Mouse (Mus musculus) heart, adult 9 months (tissue): Measurements from ENCODE around the gene Nudcd2.
"Not testable (repeated sequence)": the region's sequence is repeated elsewhere in the genome, so short reads cannot be mapped to it uniquely, and the experiment has no call there.

ENCODE experiments used
- DNase-seq, 2 experiments: peaks; one replicate each; pipeline ENCODE4 v3.0.0; 2022; ENCODE audit warnings: low spot score in 2 of 2

Nudcd2 gene

GRCm38 (mm10) chr11:40733339-40734174, at the start of gene Nudcd2, which contains the start of gene Hmmr:
Gene Nudcd2 (plus strand): TSS chr11:40733667.
Gene Hmmr (minus strand): TSS chr11:40733422.
- peak; percentile 96 to 98 for DNase-seq

DNA sequence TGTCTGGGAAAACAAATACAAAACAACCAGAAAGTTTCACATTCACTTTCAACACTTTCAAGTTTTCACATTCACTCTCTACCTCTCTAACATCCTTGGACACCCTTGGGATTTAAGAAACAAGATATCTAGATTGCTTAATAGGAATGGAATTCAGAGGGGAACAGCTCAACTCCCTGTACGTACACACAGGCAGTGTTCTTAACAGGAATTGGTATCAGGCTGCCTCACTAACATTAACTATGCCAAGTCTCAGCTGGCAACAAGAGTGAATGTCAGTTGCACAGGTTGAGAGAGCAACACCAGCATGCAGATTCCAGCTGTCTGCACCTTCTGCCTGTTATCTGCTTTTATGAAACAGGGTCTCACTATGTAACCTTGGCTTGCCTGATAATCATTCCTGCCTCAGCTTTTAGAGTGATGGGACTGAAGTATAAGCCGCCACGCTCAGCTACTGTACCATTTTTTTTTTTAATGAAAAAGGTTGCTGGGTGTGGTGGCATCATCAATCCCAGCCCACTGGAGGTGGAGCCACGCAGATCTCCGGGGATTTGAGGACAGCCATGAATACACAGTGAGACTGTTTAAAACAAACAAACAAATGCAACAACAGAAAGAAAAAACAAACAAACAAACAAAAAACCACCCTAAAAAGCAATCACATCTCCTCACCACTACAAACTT, 42.9 kb upstream of the Nudcd2 start:
- DNase-seq: peak in 1 of 2 experiments; percentile 28

GRCm38 (mm10) chr11:40692101-40692509, 41.4 kb upstream of the Nudcd2 start:
- DNase-seq: no peak

DNA sequence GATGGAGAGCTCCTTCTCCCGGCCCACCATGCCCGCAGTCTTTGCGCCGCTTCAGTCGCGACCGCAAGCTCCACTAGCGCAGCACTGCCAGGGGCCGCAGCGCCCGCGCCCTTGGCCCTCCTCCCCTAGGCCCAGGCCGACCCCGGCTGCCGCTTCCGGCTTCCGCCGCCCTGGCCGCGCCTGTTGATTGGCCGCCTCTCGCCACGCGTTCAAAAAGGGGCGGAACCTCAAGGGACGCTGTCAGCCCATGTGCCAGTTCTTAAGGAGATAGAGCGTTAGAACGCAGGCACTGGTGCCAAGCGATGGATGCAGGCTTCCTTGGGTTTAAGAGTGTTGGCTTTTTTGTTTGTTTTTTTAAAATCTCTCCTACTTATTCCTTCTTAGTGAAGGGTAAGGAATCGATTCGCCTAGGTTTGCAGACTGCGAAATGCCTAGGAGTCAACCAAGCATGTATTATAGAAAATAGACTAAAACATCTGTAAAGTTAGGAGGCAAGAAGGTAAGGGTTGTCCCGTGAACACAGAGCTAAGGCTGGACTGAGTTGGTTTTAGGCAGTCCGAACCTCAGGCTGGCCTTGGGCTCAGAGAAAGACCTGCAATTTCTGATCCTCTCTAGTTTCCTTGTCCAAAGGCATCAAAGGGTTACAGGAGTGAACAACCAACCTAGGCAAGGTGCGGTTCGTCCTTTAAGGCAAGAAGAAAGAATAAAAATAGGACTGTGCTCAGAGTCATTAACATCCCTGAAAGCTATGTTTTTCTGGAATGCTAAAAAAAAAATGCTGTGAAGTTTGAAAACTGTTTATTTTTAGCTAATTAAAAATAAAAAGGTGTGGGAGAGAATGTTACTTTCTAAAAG, 40.7 kb upstream of the Nudcd2 start:
- DNase-seq: peak; percentile 95 to 96

DNA sequence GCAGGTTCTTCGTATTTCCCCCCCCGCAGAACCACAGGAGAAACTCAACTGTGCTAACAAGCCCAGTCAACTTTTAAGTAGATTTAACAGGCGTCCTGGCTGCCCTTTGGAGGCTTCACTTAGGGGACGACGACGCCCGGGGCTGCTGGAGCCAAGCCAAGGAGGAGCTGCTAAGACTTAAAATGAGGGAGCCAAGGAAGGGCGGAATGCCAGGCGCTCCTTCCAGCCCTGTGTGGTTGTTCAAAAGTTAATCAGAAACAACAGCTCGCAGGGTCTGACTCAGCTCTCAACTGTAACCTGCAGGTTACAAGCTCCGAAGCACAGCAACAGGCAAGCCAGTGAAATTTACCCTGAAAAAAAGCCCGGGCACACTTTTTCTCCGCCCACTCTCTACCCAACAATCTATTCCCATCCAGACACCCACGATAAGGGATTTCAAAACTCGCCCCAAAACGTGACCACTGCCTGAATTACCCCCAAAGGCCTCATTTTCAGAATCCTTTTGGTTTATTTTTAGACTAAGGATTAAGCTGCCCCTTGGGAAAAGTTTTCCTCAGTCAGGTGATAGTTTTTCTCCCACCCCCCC, 40.0 kb upstream of the Nudcd2 start:
- peak; percentile 47 to 52 for DNase-seq

GRCm38 (mm10) chr11:40694311-40695087, 39.0 kb upstream of the Nudcd2 start:
- DNase-seq: peak; percentile 77 to 79

DNA sequence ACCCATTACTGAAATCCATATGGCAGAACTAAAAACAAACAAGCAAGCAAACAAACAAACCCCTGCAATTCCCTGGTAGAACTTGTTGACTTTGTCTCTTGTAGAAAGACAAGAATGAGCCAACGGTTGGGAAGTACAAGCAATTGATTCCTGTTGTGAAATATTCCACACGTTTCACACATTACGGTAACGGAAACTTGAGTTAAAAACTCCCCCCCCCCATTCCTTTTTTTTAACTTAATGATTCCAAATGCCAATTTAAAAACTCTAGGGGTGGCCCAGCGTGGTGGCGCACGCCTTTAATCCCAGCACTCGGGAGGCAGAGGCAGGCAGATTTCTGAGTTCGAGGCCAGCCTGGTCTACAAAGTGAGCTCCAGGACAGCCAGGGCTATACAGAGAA, 38.4 kb upstream of the Nudcd2 start, which contains the start of gene Mat2b:
Gene Mat2b (minus strand): TSS at position 101 of the 400 bp plus-strand sequence.
- DNase-seq: no peak

DNA sequence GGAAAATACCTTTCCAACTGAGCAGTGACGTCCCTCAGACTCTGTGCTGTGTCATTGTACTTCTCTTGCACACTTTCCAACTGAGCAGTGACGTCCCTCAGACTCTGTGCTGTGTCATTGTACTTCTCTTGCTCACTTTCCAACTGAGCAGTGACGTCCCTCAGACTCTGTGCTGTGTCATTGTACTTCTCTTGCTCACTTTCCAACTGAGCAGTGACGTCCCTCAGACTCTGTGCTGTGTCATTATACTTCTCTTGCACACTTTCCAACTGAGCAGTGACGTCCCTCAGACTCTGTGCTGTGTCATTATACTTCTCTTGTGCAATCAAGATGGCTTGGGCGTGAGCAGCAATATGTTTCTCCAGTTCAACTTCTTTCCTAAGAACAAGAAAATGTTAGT, 23.6 kb upstream of the Nudcd2 start:
- DNase-seq: not testable (repeated sequence)

DNA sequence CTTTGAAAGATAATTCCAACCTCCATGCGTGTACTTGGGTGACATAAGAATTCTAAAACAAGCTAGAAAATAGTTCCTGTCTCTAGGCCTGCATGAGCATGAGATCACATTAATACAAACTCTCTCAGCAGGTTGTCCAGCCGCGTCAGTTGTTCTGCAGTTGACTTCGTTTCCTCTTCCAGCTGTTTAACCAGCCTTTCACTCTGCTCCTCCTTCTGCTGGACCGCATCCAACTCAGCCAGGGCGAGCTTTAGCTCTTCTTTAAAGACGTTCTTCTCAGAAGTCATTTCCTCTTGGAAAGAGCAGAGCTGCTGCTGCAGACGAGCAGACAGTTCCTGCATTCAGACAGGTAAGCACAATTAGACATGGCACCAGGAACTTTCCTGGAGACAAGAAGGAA, 19.6 kb upstream of the Nudcd2 start:
- DNase-seq: no peak

- no peak for DNase-seq
These were observed 17.9 kb upstream of the Nudcd2 start for GRCm38 (mm10) chr11:40715524-40715923.

GRCm38 (mm10) chr11:40718324-40718723, 15.1 kb upstream of the Nudcd2 start:
- no peak for DNase-seq

DNA sequence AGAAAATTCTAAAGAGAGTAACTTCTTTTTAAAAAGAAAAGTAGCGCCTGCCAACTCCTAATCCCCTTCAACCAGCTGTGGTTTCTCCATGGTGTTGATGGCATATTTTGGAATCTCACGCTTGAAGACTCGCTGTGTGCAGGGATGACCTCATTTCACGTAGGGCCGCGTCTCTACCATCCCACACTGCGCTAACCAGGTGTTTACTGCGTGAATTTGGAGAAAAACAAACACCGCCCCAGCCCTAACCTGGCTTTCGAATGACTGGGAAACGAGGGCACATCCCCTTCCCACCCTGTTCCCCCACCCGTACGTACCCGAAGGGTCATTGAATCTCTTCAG, 499 bp upstream of the Nudcd2 start:
- DNase-seq: no peak

GRCm38 (mm10) chr11:40734251-40734752, 835 bp downstream of the Nudcd2 start:
- DNase-seq: no peak

DNA sequence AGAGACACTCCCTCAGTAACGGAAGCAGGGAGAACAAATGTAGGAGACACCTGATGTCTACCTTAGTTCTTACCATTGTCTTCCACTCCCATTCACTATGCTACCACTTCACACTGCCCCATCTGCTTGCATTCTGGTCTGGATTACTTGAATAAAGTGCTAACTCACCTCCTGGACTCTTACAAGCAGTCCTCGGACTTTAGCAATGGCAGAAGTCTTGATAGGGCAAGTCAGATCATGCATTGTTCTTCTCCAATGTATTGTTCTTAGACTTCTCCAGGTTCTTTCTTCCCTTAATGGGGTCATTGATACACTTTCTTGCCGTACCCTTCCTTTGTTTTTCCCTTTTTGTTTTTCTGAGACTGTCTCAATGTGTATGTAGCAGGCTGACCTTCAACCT, 3.9 kb downstream of the Nudcd2 start:
- DNase-seq: no peak

- no peak for DNase-seq
These were observed 8.3 kb downstream of the Nudcd2 start for GRCm38 (mm10) chr11:40741605-40742262.

GRCm38 (mm10) chr11:40744348-40744747, 10.9 kb downstream of the Nudcd2 start:
- no peak for DNase-seq

- DNase-seq: no peak
These were observed 12.9 kb downstream of the Nudcd2 start for GRCm38 (mm10) chr11:40746361-40746760.

GRCm38 (mm10) chr11:40747716-40748115, 14.2 kb downstream of the Nudcd2 start:
- DNase-seq: no peak

- DNase-seq: peak; percentile 49 to 52
These were observed 20.4 kb downstream of the Nudcd2 start for GRCm38 (mm10) chr11:40753836-40754235.

DNA sequence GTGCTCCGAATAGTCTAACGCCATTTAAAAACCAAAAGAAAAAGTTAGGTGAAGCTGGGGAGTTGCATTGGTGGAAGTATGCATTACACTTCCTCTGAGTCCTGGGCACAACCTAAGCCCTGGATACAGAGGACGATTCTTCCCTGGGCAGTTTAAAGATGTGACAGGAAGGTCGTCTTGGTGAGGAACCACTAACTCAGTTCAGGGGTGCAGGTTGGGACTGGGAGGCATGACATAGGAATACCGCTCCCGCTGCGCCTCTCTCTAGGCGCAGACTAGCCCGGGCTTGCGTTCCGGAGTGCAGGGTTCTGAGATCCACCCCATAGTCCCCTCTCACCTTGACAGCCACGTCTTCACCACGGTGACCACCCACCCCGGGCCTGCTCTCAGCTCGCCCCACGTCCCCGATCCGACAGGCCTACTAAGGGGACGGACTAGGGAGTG, 21.2 kb downstream of the Nudcd2 start:
- no peak for DNase-seq
